Mouse (Mus musculus) urinary bladder, postnatal 14 days (tissue): ENCODE results near the gene C2cd2.

Experiments
- DNase-seq: peaks from one replicate; pipeline ENCODE4 v3.0.0; 2021; ENCODE audit warnings: low spot score

C2cd2 gene

DNA sequence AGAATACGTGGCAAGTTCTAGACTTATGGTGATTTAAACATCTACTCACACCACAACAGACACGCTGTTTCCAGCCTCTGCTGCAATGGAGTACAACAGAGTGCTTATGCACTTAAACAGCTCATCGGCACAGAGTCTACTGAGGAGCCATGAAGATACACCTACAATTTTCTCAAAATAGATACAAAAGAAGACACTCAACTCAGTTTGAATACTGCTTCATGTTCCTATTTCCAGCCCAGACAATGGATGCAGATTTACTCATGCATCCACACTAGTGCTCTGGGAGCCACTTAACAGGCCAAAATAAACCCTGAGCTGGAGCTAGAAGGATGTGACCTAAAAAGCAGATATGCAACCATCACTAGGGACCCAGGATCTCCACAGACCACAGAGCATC, 153.5 kb downstream of the C2cd2 start:
- DNase-seq, result no peak

- no peak for DNase-seq
Observed at GRCm38 (mm10) chr16:97805646-97806045, 156.8 kb downstream of the C2cd2 start.
